Mouse (Mus musculus) spleen, adult 2 months (tissue): ENCODE data around the gene Olfr888.

Experiments used
- CTCF ChIP-seq: fragments of 200-500 bp; IDR thresholded peaks from 2 replicates; pipeline ENCODE4 v1.5.1; 2011; ENCODE audit warnings: mild to moderate bottlenecking, inconsistent platforms; ENCODE audit not compliant: insufficient read depth, insufficient read length, insufficient replicate concordance; ENCODE audit errors: extremely low read depth
- POLR2A ChIP-seq: fragments of 200-500 bp; IDR thresholded peaks from 2 replicates; pipeline ENCODE4 v1.6.1; 2011; ENCODE audit warnings: low read depth, low read length, inconsistent platforms

DNA sequence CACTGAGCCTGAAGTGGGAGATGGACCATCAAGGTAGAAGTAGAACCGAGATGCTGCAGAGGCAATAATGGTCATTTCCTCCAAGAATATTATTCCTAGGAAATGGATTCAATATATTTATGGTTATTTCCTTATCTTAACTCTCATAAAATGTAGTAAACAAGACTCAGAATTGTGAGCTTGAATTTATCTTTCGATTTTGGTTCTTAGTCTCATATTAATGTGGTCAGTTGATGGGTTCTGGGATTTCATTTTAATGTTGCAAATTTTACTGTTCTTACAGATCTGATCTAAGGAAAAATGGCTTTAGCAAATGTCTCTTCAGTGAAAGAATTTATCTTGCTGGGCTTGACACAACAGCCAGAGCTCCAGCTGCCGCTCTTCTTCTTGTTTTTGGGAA, 46.9 kb upstream of the Olfr888 start, which contains the start of gene Olfr885:
- no peak for TF ChIP-seq CTCF
- TF ChIP-seq POLR2A = no peak
